Mouse (Mus musculus) spleen, postnatal 36 days (tissue): ENCODE results near the gene Smim10l1.
A peak's percentile ranks its signal among the peaks of the same experiment; 100 is the strongest.

Source experiments
- DNase-seq, 2 experiments: peaks; one replicate each; pipeline ENCODE4 v3.0.0; 2022; ENCODE audit warnings: low spot score in 2 of 2, mixed read lengths in 1 of 2

Gene Smim10l1

GRCm38 (mm10) chr6:133104609-133104921 lies at the start of gene Smim10l1:
Gene Smim10l1 (plus strand): TSS chr6:133104909.
- no peak for DNase-seq

- no peak for DNase-seq
These were observed 49.0 kb upstream of the Smim10l1 start, which contains the start of gene Tas2r140 for GRCm38 (mm10) chr6:133055716-133056115. Gene Tas2r140 (minus strand): TSS chr6:133055816.

- DNase-seq = no peak
These were observed 12.5 kb upstream of the Smim10l1 start for GRCm38 (mm10) chr6:133092226-133092625.

GRCm38 (mm10) chr6:133102430-133102829 lies 2.3 kb upstream of the Smim10l1 start:
- no peak for DNase-seq

- DNase-seq = peak; percentile 62 to 71
These were observed 482 bp downstream of the Smim10l1 start for GRCm38 (mm10) chr6:133104922-133105859.
